Mouse (Mus musculus): Measurements from ENCODE around the gene Cks1brt. TPM values are rescaled to one million over a fixed set of nuclear protein-coding genes. Genes with fewer than 3 reads are reported as not detected.

Gene Cks1brt
- not detected for total RNA-seq (2023)

DNA sequence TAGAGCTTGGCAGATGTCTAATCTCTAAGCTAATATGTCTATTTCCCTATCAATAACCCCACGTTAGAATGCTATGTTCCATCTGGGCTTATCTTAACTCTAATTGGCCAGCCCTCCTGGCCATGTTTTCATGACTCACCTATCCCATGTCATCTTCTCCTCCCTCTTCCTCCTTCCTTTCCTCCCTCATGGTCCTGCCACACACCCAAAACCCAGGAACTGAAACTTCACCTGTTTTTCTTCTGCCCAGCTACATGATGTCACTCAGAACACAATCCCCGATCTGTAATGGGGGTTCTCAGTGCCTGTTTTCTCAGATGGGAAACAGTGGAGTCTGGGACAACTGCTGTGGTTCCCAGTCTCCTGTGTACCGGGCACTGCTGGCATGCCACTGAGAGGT is at the start of gene Cks1brt:
Gene Cks1brt, plus strand, starts transcription at position 301 of the 400 bp plus-strand sequence.

DNA sequence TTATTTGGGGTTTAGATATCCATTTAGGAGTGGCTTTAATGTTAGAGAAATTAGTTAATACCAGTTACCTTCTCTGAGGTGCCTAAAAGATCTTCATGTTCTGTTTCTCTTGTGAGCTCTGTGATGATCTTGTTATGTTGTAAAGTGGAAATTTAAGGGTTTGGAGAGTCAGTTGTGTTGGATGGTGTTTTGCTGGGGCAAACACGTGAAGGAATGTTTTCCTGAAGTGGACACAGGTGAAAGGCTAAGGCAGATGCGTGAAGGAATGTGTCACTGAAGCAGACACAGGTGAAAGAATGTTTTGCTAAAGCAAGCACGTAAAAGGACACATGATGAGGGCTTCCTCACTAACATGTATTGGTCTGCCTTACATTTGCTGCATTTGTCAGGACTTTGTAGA is 28.7 kb upstream of the Cks1brt start, which contains the start of gene Zfp791:
Gene Zfp791, minus strand, starts transcription at position 101 of the 400 bp plus-strand sequence.

Other genes starting within 250 kb of the Cks1brt start
- 10 to 100 TPM in 1 of 2 experiments, 1 to 10 TPM in 1; 6.4 to 17.8 TPM for gene Klf1, start 250.0 kb upstream of the Cks1brt start, total RNA-seq (2023)
- gene Dnase2a, start 243.4 kb upstream of the Cks1brt start, total RNA-seq (2023), result 10 to 100 TPM; 19.0 to 25.7 TPM
- gene Mast1, start 214.6 kb upstream of the Cks1brt start, total RNA-seq (2023), result not detected
- gene Rtbdn, start 204.9 kb upstream of the Cks1brt start, total RNA-seq (2023), result not detected
- gene Gm49661, start 182.5 kb upstream of the Cks1brt start, total RNA-seq (2023), result not detected
- 100 to 1,000 TPM in 1 of 2 experiments, 10 to 100 TPM in 1; 83.7 to 137 TPM for gene Prdx2, start 182.3 kb upstream of the Cks1brt start, total RNA-seq (2023)
- gene Rnaseh2a, start 182.2 kb upstream of the Cks1brt start, total RNA-seq (2023), result 10 to 100 TPM; 32.2 to 37.0 TPM
- gene Junb, start 173.2 kb upstream of the Cks1brt start, total RNA-seq (2023), result 100 to 1,000 TPM; 884 to 937 TPM
- 1 to 10 TPM; 1.0 to 1.2 TPM for gene Hook2, start 161.3 kb upstream of the Cks1brt start, total RNA-seq (2023)
- gene Best2, start 137.4 kb upstream of the Cks1brt start, total RNA-seq (2023), result not detected
- gene Asna1, start 126.6 kb upstream of the Cks1brt start, total RNA-seq (2023), result 10 to 100 TPM; 57.0 to 57.8 TPM
- 100 to 1,000 TPM; 147 to 163 TPM for gene Trir, start 125.1 kb upstream of the Cks1brt start, total RNA-seq (2023)
- 10 to 100 TPM; 33.7 to 38.2 TPM for gene Tnpo2, start 115.0 kb upstream of the Cks1brt start, total RNA-seq (2023)
- 1 to 10 TPM; 4.5 to 5.5 TPM for gene Fbxw9, start 91.9 kb upstream of the Cks1brt start, total RNA-seq (2023)
- gene Gm5741, start 83.9 kb upstream of the Cks1brt start, total RNA-seq (2023), result not detected
- gene Dhps, start 80.2 kb upstream of the Cks1brt start, total RNA-seq (2023), result 10 to 100 TPM; 35.3 to 45.7 TPM
- 10 to 100 TPM; 34.0 to 35.8 TPM for gene Wdr83os, start 71.2 kb upstream of the Cks1brt start, total RNA-seq (2023)
- 10 to 100 TPM in 1 of 2 experiments, 1 to 10 TPM in 1; 9.7 to 13.2 TPM for gene Wdr83, start 70.6 kb upstream of the Cks1brt start, total RNA-seq (2023)
- gene Man2b1, start 68.7 kb upstream of the Cks1brt start, total RNA-seq (2023), result 100 to 1,000 TPM; 307 to 319 TPM
- gene Zfp791, start 28.8 kb upstream of the Cks1brt start, total RNA-seq (2023), result not detected
- gene Olfr371, start 74.1 kb downstream of the Cks1brt start, total RNA-seq (2023), result not detected
- gene Orc6, start 147.7 kb downstream of the Cks1brt start, total RNA-seq (2023), result 10 to 100 TPM; 34.1 to 34.6 TPM
- 10 to 100 TPM; 74.0 to 89.6 TPM for gene Vps35, start 147.9 kb downstream of the Cks1brt start, total RNA-seq (2023)
- 1 to 10 TPM; 1.0 to 4.4 TPM for gene Mylk3, start 234.4 kb downstream of the Cks1brt start, total RNA-seq (2023)

Measured in neutrophil, adult 59 days (primary cell).